Mouse (Mus musculus) E14TG2a.4 (cell line): ENCODE results near the gene Bud23.

Source experiments
- CTCF ChIP-seq: conservative IDR thresholded peaks from 2 replicates; pipeline ENCODE4 v1.5.1; 2014; ENCODE audit warnings: low read length
- NANOG ChIP-seq: IDR thresholded peaks from 2 replicates; pipeline ENCODE4 v1.6.1; 2014; ENCODE audit warnings: borderline replicate concordance, low read length, mixed read lengths

DNA sequence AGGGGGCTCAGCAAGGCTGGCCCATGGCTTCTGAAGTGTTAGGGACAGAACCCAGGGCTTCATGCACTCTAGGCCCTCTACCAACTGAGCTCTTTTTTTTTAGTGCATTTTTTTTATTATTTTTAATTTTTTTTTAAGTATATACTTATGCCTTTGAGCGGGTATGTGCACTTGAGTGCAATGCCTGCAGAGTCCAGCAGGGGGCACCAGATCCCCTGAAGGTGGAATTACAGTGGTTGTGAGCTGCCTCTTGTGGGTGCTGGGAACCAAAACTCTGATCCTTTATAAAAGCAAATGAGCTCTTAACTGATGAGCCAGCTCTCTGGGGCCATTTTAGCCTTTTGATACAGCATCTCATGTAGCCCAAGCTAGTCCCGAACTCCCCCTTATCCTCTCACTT is 30.2 kb downstream of the Bud23 start:
- TF ChIP-seq CTCF: peak; percentile 82
- TF ChIP-seq NANOG: no peak
